Mouse (Mus musculus): ENCODE data around the gene Cwc27. TPM values are rescaled to one million over a fixed set of nuclear protein-coding genes. Genes with fewer than 3 reads are reported as not detected.

The Cwc27 gene
- polyA plus RNA-seq, 2 experiments = 14.9 to 24.4 TPM

GRCm38 (mm10) chr13:104660042-104660680 is 156.8 kb downstream of the Cwc27 start:
- no peak for TF ChIP-seq POLR2A (IDR thresholded peaks at IDR 0.05; ENCODE audit: borderline replicate concordance, extremely low read depth, insufficient read depth, insufficient read length)
- no peak for DNase-seq (ENCODE audit: low spot score)
- Histone ChIP-seq H3K4me1 (ENCODE audit: control insufficient read depth, insufficient read depth, low read length) (peaks cover 2% of the 10 kb centered on the region; the same call in 1 of the 2 replicates), H3K9me3 (ENCODE audit: control insufficient read depth, low read length) (no peaks in the 10 kb centered on the region), H3K9ac (ENCODE audit: low read depth, low read length, severe bottlenecking) (no peak overlapping the region), H3K4me2 (replicated peaks; ENCODE audit: low read depth, low read length, severe bottlenecking) (no peak overlapping the region), H3K36me3 (ENCODE audit: control insufficient read depth, insufficient read depth, low read length) (peaks cover 16% of the 10 kb centered on the region), H3K4me3 (replicated peaks; ENCODE audit: low read length) (no peak overlapping the region), H3K27me3 (ENCODE audit: control insufficient read depth, insufficient read depth, low read length) (no peaks in the 10 kb centered on the region), H3K27ac (replicated peaks; ENCODE audit: low read depth, low read length) (no peak overlapping the region)
- no peak for ATAC-seq (ENCODE audit: low FRiP score, low read depth)
- 93% methylated on average over 7 of the region's 7 CpGs for WGBS

GRCm38 (mm10) chr13:104656666-104657272 is 160.2 kb downstream of the Cwc27 start:
- Histone ChIP-seq H3K9me3 (ENCODE audit: control insufficient read depth, low read length) (no peaks in the 10 kb centered on the region), H3K4me2 (replicated peaks; ENCODE audit: low read depth, low read length, severe bottlenecking) (no peak overlapping the region), H3K36me3 (ENCODE audit: control insufficient read depth, insufficient read depth, low read length) (peaks cover 16% of the 10 kb centered on the region), H3K4me1 (ENCODE audit: control insufficient read depth, insufficient read depth, low read length) (peaks cover 5% of the 10 kb centered on the region; the same call in 1 of the 2 replicates), H3K27me3 (ENCODE audit: control insufficient read depth, insufficient read depth, low read length) (no peaks in the 10 kb centered on the region), H3K9ac (ENCODE audit: low read depth, low read length, severe bottlenecking) (no peak overlapping the region), H3K4me3 (replicated peaks; ENCODE audit: low read length) (no peak overlapping the region), H3K27ac (replicated peaks; ENCODE audit: low read depth, low read length) (no peak overlapping the region)
- ATAC-seq (ENCODE audit: low FRiP score, low read depth) = no peak
- DNase-seq (ENCODE audit: low spot score) = no peak
- TF ChIP-seq POLR2A (IDR thresholded peaks at IDR 0.05; ENCODE audit: borderline replicate concordance, extremely low read depth, insufficient read depth, insufficient read length) = no peak
- 92% methylated on average over 5 of the region's 5 CpGs for WGBS

GRCm38 (mm10) chr13:104655137-104655536 is 161.8 kb downstream of the Cwc27 start:
- DNase-seq (ENCODE audit: low spot score) = no peak
- ATAC-seq (ENCODE audit: low FRiP score, low read depth) = no peak
- H3K9ac ChIP-seq (ENCODE audit: low read depth, low read length, severe bottlenecking) = no peak overlapping the region
- no peaks in the 10 kb centered on the region for H3K9me3 ChIP-seq (ENCODE audit: control insufficient read depth, low read length)
- no peak overlapping the region for H3K27ac ChIP-seq (replicated peaks; ENCODE audit: low read depth, low read length)
- no peak overlapping the region for H3K4me2 ChIP-seq (replicated peaks; ENCODE audit: low read depth, low read length, severe bottlenecking)
- no peak overlapping the region for H3K4me3 ChIP-seq (replicated peaks; ENCODE audit: low read length)
- no peak for TF ChIP-seq POLR2A (IDR thresholded peaks at IDR 0.05; ENCODE audit: borderline replicate concordance, extremely low read depth, insufficient read depth, insufficient read length)
- 73% methylated on average over 3 of the region's 3 CpGs for WGBS
- H3K36me3 ChIP-seq (ENCODE audit: control insufficient read depth, insufficient read depth, low read length) = peaks cover 6% of the 10 kb centered on the region
- H3K27me3 ChIP-seq (ENCODE audit: control insufficient read depth, insufficient read depth, low read length) = no peaks in the 10 kb centered on the region
- H3K4me1 ChIP-seq (ENCODE audit: control insufficient read depth, insufficient read depth, low read length) = peaks cover 5% of the 10 kb centered on the region; the same call in 1 of the 2 replicates

DNA sequence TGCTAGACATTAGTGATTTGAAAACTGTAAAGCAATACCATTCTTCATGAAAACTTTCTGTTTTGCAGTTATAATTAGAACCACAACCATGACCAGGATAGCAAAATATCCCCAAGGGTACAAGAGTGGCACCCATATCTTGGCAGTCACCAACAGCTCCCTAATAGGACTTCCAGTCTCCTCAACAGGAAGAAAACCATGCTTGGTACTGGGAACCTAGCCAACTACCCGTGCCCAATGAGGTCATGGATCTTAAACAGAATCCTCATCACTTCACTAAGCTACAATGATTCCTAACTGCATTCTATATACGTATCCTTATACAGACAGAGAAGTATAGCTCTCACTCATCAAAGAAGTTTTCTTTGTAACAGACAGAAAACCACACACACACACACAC is 165.2 kb downstream of the Cwc27 start:
- Histone ChIP-seq H3K4me3 (replicated peaks; ENCODE audit: low read length) (no peak overlapping the region), H3K27ac (replicated peaks; ENCODE audit: low read depth, low read length) (no peak overlapping the region), H3K9ac (ENCODE audit: low read depth, low read length, severe bottlenecking) (no peak overlapping the region), H3K4me1 (ENCODE audit: control insufficient read depth, insufficient read depth, low read length) (peaks cover 5% of the 10 kb centered on the region; the same call in 1 of the 2 replicates), H3K27me3 (ENCODE audit: control insufficient read depth, insufficient read depth, low read length) (no peaks in the 10 kb centered on the region), H3K36me3 (ENCODE audit: control insufficient read depth, insufficient read depth, low read length) (peaks cover 2% of the 10 kb centered on the region; the same call in 1 of the 2 replicates), H3K9me3 (ENCODE audit: control insufficient read depth, low read length) (no peaks in the 10 kb centered on the region), H3K4me2 (replicated peaks; ENCODE audit: low read depth, low read length, severe bottlenecking) (no peak overlapping the region)
- no peak for TF ChIP-seq POLR2A (IDR thresholded peaks at IDR 0.05; ENCODE audit: borderline replicate concordance, extremely low read depth, insufficient read depth, insufficient read length)
- no peak for DNase-seq (ENCODE audit: low spot score)
- no peak for ATAC-seq (ENCODE audit: low FRiP score, low read depth)
- 84% methylated on average over 2 of the region's 2 CpGs for WGBS

DNA sequence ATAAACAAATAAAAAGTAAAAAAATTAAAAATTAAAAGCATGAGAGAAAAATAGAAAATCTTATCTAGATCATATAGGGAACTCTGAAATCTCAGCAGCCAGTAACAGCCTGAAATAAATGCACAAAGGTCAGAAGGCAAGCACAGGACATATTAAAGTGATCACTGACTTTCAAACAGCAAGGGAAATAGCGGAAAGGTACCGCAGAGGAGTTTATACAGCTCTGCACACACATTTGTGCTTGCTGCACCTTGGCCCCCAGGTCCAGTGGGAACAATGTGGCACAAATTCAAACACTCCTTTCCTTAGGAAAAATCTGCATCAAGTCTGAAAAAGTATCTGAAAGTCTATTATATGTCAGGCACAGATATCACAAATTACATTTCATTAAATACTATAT is 166.3 kb downstream of the Cwc27 start:
- H3K9me3 ChIP-seq (ENCODE audit: control insufficient read depth, low read length) = no peaks in the 10 kb centered on the region
- TF ChIP-seq POLR2A (IDR thresholded peaks at IDR 0.05; ENCODE audit: borderline replicate concordance, extremely low read depth, insufficient read depth, insufficient read length) = no peak
- no peak for ATAC-seq (ENCODE audit: low FRiP score, low read depth)
- H3K4me3 ChIP-seq (replicated peaks; ENCODE audit: low read length) = no peak overlapping the region
- no peak overlapping the region for H3K27ac ChIP-seq (replicated peaks; ENCODE audit: low read depth, low read length)
- no peak overlapping the region for H3K9ac ChIP-seq (ENCODE audit: low read depth, low read length, severe bottlenecking)
- no peak for DNase-seq (ENCODE audit: low spot score)
- H3K4me1 ChIP-seq (ENCODE audit: control insufficient read depth, insufficient read depth, low read length) = peaks cover 5% of the 10 kb centered on the region; the same call in 1 of the 2 replicates
- 77% methylated on average over 2 of the region's 2 CpGs for WGBS
- no peak overlapping the region for H3K4me2 ChIP-seq (replicated peaks; ENCODE audit: low read depth, low read length, severe bottlenecking)
- H3K27me3 ChIP-seq (ENCODE audit: control insufficient read depth, insufficient read depth, low read length) = no peaks in the 10 kb centered on the region
- no peaks in the 10 kb centered on the region for H3K36me3 ChIP-seq (ENCODE audit: control insufficient read depth, insufficient read depth, low read length)
